Mouse (Mus musculus) frontal cortex, postnatal 36 days (tissue): ENCODE measurements around the gene Tjp1.

Experiments used
- DNase-seq, 2 experiments: peaks; one replicate each; pipeline ENCODE4 v3.0.0; 2022; ENCODE audit warnings: low spot score in 2 of 2

The Tjp1 gene

DNA sequence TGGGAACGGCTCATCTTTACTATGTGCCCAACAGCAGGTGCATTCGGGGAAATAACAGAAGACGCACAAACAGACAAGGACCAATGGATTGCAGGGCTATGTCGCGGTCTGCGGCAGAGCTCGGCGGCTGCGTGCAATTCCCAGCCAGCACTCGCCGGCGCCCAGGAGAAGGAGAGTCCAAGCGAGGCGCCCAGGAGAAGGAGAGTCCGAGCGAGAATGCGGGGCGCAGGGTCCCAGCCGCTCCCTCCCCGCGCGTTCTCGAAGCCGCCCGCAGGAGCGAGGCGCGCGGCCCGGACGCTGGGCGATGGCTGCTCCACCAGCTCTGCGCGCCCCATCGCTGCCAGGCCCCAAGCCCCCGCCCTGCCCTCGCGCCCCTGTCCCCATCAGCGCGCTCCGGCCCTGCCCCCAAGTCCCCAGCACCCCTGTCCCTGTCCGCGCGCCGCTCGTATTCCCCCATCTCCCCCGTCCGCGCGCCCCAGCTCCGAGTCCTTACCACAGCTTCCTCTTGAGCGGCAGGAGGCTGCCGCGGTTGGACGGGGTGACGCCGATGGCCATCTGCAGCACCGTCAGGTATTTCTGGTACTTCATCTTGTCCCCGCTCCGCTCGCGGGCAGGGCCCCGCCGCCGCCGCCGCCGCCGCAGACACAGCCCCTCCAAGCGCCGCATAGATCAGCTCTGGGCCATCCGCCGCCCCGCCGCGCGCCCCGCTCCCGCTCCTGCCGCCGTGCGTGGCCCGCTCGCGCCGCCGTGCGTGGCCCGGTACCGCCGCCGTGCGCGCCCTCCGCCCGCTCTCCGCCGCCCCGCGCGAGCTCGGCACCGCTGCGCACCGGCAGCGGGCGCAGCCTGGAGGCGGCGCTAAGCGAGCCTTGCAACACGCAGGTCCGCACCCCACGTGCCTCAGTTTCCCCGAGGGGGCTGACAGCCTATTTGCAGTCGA, at the start of gene Tjp1:
TSS of gene Tjp1 (minus strand) at position 711 of the 937 bp plus-strand sequence.
- peak; percentile 61 to 70 for DNase-seq

DNA sequence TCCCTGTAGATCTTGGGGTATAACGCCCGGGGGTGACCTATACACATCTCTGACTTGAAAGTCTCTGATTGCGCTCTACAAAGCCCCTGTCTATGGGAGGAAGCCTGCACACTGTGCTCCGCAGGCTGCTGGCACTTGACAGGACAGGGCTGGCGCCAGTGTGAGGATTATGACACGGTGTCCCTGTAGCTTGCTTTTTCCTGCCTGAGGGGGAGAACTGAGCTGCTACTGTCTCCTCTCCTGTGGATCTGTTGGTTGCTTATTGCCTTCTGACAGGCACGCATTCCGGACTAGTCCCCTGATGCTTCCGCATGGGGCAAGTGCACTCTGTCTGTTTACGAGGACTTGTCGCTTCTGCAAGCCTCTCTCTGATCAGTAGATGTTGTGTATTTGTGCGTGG, 49.5 kb upstream of the Tjp1 start:
- DNase-seq = peak in 1 of 2 experiments; percentile 13

DNA sequence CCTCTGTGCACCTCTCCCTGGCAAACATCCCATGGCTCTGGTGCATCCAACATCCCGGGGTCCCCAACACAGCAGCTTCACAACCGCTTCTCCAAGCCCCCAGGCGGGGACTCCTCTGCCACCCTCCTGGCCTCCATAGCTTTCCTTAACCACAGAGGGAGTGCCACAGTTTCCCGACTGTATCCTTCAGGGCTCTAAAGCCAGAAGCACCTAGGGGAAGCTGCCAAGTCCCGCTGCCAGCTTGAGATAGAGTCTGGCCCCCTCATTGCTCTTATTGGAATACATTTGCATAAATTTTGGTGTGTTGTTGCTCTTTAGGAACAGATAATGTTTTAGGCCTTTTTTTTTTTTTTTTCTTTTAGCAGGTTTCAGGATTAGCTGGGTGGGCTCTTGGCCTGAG, 45.1 kb upstream of the Tjp1 start:
- DNase-seq = peak; percentile 33 to 36

DNA sequence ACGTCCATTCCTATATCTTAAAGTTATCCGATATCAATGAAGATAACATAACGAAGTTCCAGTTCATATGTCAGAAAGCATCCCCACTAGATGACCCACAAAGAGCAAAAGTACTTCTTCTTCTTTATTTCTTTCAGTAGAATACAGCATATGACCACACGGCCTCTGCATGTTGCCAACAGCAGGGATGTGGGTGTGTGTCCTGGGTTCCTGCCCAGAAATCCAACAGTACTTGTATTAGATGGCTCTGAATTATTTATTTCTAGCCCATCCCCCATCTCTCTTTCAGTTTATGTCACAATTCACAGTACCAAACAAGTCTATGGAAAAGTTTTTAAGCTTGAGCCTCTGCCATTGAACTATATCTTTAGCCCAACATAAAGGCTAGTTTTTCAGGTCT, 43.1 kb upstream of the Tjp1 start:
- peak; percentile 20 to 45 for DNase-seq

DNA sequence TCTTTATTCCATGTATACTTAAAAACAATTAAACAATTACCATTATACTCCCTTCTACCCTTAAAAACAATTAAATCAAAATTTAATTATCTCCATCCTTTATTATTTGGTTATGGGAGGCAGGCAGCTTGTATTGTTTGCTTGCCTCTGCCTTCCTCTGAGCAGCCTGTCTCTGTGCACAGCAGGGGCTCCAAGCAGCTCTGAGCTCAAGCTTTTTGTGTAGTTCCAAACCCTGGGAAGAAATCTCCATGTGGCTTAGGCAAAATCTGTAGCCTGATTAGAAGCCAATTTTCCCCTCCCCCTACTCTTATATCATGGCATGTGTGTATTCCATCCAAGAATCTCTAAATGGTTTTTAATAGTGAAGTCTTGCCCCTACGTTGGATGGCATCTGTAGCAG, 28.4 kb upstream of the Tjp1 start:
- DNase-seq = no peak

DNA sequence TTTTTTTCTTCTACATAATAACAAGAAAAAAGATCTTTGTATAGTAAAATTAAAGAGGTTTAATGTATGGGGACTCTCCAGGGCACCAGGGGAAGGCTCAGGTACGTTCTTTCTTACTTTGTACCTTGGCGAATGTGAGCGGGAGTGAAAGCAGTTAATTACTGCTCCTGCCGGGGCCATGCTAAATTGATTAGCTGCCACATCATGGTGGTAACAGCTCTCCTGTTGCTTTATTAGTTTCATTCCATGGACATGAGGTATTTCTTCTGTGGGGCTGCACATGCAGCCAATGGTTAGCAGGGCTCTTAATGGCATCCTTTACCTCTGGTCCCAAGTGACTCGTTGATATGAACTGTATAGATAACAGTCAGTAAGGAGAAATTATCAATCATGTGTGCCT, 18.2 kb upstream of the Tjp1 start:
- no peak for DNase-seq

DNA sequence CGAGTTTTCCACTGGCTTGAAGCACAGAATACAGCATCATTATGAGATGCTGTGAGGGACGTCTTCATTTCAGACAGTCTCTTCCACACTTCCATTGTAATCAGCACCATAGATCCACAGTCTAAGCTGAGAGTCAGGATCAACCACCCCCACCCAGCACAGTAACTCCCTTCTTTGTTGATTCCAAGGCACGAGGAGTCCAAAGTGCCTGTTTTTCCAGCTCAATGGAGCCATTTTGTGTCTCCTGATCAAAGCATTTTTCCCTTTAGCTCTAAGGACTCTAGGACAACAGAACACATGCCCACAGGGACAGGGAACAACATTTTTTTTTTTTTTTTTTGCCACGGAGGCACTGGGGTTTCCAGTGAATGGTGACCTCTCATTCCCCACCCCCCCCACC, 5.1 kb upstream of the Tjp1 start:
- no peak for DNase-seq

DNA sequence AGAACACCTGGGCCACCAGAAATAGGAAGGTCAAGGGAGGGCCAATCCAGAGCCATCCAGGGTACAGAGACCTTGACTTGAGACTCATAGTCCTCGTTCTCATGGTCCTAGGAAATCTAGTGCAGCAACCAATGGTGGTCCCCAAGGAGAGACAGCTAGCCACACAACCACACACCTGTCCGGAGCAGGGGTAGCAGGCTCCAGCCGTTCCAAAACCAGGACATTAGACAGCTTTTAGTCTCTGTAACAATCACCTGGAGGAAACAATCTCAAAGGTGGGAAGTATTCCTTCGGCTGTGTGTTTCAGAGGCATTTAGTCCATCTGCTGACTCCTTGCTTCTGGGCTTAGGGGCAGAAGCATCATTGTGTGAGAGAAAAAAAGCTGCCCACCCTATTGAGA, 4.5 kb downstream of the Tjp1 start:
- DNase-seq = no peak

DNA sequence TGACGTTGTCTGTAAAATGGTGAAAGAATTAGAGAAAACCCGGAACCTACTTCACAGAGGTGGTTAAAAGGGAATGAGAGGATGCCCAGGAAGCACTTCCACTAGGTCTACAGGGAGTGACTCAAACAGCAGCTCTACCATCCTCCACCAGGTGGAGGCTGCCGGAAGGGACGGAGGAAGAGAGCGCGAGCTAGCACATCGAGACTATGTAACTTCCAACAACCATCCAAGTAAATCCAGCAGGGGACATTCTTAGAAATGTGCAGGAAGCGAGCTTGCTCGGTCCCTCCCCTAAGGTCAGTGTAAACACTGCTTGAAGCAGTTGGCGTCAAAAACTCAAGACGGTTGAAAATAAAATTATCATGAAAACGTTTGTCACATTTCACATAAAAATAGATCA, 5.1 kb downstream of the Tjp1 start:
- DNase-seq = no peak

DNA sequence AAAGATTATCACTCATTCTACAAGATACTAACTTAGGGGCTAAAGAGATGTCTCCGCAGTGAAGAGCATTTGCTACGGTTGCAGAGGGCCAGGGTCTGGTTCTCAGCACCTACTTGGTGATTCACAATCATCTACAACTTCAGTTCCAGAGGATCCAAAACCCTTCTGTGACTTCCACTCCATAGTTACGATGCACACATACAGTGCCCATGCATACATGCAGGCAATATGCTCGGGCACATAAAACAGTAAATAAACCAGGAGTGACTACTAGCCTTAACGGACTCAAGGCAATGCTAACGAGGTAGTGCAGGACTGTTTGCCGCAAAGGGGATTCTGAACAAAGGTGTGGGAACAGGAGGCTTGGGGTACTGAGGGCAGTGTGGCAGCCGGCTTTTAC, 7.0 kb downstream of the Tjp1 start:
- no peak for DNase-seq

DNA sequence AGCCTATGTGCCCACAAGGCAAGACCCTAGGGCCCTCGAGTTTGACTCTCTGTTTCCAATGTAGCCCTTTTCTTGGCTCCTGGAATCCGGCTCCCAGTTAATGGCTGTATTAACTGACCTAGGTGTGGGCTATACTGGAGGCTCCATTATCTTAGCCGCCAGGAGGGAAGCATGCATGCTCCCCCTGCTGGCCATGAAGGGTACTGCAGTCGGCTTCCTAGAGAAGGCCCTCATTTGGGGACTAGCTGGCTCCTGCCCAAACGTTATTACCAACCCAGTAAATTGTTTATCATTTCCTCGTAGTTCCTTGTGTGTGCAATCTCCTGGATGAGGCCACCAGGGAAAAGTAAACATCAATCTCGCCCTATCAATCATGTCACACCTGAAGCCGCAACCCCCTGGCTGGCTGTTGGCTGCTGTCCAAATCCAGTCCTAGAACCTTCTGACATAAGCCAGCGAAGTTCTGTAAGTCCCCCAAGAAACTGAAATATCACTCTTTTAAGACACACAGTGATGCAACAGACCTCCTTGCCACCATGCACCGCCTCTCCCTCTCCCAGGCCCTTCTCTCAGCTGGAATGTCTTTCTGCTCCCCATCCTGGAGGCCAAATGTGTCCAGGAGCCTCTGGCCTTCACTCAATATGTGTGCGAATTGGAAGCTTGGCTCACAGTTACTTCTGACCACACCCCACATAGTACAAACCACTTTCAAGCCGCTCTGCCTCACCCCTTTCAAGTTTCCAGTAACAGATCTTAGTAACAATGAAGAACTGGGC, 7.6 kb downstream of the Tjp1 start:
- DNase-seq = peak; percentile 56 to 60

DNA sequence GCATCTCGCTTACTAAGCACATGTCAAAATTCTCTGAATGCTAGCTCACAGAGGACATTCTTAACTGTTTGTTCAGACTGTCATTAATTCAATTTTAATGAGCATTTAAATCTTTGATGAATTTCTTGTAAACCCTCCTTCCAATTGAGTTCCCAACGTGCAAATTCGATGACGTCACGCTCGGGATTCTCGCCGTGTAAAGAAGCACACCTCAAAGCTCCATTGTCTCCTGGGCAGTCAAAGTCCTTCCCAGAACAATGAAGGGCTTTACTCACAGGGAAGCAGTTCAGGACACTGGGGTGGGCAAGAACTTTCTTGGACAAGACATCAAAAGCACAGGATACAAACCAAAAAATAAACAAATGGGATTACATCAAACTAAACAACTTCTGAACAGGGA, 10.7 kb downstream of the Tjp1 start:
- DNase-seq = no peak

DNA sequence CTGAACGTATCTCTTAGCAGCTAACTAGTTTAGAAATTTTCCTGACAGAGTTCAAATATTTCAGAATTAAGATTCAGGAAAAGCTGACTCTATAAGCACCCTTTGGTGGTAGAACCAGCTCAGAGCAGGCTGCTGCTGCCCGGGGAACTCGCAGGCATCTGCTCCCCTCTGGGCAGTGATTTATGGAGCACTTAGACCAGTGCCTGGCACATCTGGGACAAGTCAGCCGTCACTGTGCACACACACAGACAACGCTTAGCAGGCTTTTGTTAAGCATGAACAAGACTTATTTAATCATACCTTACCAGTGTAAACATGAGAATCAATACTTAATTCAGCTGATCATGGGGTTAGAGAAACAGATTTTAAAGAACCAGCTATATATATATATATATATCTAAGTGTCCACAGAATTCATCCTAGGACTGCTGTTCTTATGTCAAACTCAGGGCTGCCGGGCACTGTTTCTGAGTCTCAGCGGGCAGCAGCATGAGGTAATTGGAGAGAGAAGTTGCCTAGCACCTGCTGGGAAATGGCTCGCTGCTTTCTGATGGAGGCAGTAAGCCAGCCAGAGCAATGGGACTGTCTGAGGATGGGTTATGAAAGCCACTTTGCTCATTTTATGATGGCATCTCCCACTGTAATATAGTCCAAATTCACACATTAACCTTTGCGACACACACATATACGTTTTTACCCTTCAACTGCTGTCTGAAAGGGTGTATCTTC, 14.0 kb downstream of the Tjp1 start:
- no peak for DNase-seq

DNA sequence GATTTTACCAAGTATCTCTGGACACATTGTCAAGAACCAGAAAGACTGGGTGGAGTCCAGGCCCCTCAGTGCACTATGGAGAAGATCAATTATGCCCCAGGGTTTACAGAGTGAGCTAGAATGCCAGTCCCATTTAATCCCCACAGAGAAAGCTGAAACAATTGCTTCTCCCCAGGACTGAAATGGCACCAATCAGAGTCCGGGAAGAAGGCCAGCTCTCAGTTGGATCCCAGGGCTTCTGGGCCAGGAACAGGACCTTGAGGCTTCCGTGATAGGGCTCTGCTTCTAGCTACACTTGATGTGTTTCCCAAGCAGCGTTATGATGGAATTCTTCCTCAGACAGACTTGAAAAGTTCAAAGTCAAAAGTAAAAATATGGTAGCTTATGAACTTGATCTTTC, 18.2 kb downstream of the Tjp1 start:
- peak in 1 of 2 experiments; percentile 61 for DNase-seq

DNA sequence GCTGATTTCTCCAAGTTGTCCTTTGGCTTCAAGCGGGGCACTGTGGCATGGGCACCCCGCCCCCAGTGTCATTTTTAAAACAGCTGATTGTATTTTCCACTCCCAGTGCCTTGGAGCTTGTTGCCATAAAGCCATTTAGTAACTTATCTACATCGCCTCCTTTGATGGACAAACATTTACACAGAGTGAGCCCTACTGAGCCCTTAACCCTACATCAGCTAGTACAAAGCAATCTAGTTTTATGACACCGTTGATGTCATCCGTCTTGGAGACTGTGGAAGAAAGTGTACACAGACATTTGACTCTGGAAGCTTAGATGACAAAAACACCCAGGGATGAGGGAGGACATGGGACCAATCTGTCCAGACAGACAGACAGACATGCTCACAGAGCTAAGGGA, 20.2 kb downstream of the Tjp1 start:
- no peak for DNase-seq

DNA sequence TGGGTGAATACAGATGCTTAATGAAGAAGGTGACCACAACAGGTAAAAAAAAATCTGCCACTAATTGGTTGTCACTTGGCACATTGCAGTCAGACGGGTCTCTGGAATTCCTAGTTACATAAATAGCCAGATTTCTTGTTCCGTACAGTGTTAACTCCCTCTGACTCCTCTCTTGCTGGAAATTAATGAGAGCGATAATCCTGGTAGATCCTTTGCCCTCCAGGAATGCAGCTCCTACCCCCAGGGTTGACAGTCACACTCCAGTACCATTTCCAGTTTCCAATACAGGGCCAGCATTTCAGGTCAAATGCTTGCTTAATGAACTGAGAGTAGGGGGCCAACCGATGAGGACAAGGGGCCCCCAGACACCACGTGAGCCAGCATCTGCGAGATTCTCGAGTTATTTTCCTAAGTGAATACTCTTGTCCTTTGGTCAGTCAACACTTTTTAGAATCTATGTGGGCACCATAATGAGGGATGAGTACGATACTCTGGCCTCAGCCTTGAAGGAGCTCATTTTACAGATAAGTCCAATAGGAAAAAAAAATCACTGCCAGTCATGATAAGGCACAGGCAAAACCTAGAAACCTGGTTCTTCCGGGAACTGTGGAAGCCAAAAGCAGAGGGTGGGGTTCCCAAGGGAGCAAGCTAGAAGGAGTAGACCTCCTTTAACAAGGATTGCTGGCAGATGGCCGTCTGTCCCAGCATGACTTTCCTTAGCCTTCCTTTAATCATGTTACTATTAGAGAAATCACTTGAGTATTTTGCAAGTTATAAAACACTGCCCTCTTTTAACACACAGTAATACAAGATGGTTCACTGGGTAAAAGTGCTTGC, 24.9 kb downstream of the Tjp1 start:
- DNase-seq = no peak

DNA sequence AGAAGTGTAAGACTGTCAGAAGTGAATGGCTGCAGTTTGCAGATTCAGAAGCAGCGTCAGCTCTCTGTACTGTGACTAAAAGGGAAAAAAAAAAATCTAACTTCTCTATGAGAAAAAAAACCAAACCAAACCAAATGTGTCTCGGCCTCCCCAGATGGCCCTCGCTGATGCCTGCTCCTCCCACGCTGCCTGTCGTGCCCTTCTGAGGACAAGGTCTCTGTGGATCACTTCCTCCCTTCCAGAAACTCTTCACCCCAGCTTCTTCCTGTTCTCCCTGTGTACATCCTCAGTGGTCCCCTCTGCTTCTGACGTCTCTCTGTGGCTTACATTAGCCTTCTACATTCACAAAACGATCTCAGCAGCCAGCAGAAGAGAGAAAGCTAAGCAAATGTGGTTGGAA, 26.8 kb downstream of the Tjp1 start:
- DNase-seq = no peak

DNA sequence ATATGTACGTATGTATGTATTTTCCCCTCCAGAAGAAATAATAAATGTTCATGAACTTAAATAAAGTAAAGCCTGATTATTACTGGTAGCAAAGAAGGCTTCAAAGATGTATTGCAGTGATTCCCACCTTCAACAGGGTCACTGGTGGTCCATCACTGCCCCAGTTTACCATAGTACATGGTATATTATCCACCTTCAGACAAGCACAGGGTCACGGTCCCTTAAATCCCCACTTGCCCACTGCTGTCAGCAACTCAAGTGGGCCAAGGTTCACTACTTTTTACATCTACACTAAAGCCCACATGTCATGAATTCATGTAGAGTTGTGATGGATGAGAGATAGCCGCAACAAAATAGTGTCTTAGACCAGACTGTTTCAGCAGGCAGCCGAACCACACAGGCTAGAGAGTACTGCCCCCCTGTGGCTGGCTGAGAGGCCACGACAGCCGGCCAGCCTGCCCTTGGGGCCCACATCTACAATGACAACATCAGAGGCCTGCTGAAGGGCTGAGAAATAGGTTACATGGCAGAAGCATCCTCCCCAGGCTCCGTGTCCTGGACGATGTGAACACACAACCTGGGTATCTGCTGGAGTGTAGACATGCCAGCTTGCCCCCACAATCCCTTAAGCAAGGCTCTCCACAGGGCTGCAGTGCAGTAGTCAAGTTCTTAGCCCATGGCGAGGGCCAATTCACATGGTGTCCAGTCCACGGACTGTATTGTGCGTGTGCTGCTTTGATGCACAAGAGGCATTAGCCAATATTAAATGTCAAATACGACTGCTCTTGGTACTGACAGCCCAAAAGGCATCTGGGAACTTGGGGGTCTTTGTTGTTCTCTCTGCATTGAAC, 29.6 kb downstream of the Tjp1 start:
- peak; percentile 64 to 78 for DNase-seq

DNA sequence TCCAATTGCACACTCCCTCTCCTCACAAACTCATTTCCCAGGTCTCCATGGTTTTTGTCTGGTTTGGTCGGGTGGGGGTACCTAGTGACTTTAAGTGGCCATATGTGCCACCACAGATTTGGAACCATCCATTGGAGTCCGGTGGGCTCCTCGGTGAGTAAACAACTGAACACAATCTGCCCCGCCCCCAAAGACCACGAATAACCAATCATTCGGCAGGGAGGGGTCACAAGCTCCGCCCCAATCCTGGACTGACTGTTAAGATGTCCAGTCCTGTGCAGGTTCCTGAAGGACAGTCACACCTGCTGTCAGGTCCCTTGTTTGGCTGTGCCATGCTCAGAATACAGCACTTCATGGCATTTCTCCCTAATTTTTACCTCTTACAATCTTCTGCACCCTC, 37.1 kb downstream of the Tjp1 start:
- no peak for DNase-seq

DNA sequence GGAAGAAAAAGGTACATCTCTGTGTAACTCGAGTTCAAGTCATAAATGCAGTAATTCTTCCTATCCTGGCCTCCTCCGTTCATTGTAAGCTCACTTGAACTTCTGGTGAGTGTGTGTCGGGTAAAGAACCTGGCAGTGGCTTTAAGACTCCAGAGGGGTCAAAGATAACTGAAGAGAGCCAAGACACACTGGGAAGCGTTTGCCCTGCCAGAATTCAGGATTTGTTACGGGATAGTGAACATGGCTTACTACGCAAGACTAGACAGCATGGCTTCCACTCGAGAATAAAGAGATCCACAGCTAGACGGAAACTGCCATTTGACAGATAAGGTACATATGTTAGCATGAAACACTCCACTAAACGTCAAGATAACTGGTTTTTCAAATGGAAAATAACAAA, 37.8 kb downstream of the Tjp1 start:
- no peak for DNase-seq
